In genomic region chr2:118546798-118547165, GRCm38 (mm10) we compare ENCODE assay signal across 9 mouse cellular contexts. TPM values are rescaled to one million over a fixed set of nuclear protein-coding genes. Genes with fewer than 3 reads are reported as not detected.
DNase-seq lines count a peak whose midpoint lies in the region; ATAC-seq lines count a peak whose summit lies in the region.
"Had no signal": no experiment of that assay in that cellular context is flagged by ENCODE, and none has a peak within 500 bp of the region (broad histone marks: within the 10 kb centered on the region; RNA-seq: fewer than 3 reads in every experiment).

No protein-coding gene starts in this region.

- H3K27ac ChIP-seq in lung, embryonic 16.5 days (ENCODE audit: low read length) = peak overlapping the region; percentile 97
- H3K27ac ChIP-seq in embryonic facial prominence, embryonic 15.5 days (replicated peaks) = peak overlapping the region; percentile 97
- H3K27ac ChIP-seq in liver, embryonic 15.5 days (replicated peaks) = peak overlapping the region; percentile 51; the same call in 1 of the 2 replicates

- H3K4me1 ChIP-seq in lung, embryonic 16.5 days (replicated peaks; ENCODE audit: control insufficient read depth, insufficient read depth, low read length) = peaks cover 71% of the 10 kb centered on the region
- peaks cover 79% of the 10 kb centered on the region for H3K4me1 ChIP-seq in embryonic facial prominence, embryonic 15.5 days
- H3K4me1 ChIP-seq in liver, embryonic 15.5 days (replicated peaks) = peaks cover 66% of the 10 kb centered on the region

- peak; percentile 93 for DNase-seq in heart, adult 11 months
- DNase-seq in heart, adult 8-10 months (ENCODE audit: low spot score) = no peak
- no peak for DNase-seq in lung, postnatal 14 days
- DNase-seq in right cerebral cortex, postnatal 25 days = no peak
- no peak for DNase-seq in urinary bladder, postnatal 25 days (ENCODE audit: low spot score)
- DNase-seq: liver, embryonic 13.5 days had no signal

- peak overlapping the region; percentile 89 for H3K4me2 ChIP-seq in lung, embryonic 16.5 days (ENCODE audit: low read depth, low read length)
- H3K4me2 ChIP-seq in embryonic facial prominence, embryonic 15.5 days (replicated peaks) = peak overlapping the region; percentile 89
- no peak overlapping the region for H3K4me2 ChIP-seq in liver, embryonic 15.5 days

- no peaks in the 10 kb centered on the region for H3K36me3 ChIP-seq in lung, embryonic 16.5 days (ENCODE audit: control insufficient read depth, insufficient read depth, low read length)
- no peaks in the 10 kb centered on the region for H3K36me3 ChIP-seq in embryonic facial prominence, embryonic 15.5 days
- no peaks in the 10 kb centered on the region for H3K36me3 ChIP-seq in liver, embryonic 15.5 days (replicated peaks)
- H3K36me3 ChIP-seq: liver, embryonic 13.5 days had no signal

- peak overlapping the region; percentile 59 for H3K9ac ChIP-seq in lung, embryonic 16.5 days (ENCODE audit: low read length)
- no peak overlapping the region for H3K9ac ChIP-seq in embryonic facial prominence, embryonic 15.5 days
- no peak overlapping the region for H3K9ac ChIP-seq in liver, embryonic 15.5 days

- 54% methylated on average over 3 of the region's 3 CpGs for WGBS in lung, embryonic 16.5 days
- 49% methylated on average over 3 of the region's 3 CpGs for whole genome bisulfite sequencing in embryonic facial prominence, embryonic 15.5 days
- WGBS in liver, embryonic 15.5 days (ENCODE audit: insufficient replicate concordance) = 39% methylated on average over 3 of the region's 3 CpGs

- no peak for ATAC-seq in lung, embryonic 16.5 days (ENCODE audit: low read depth)
- ATAC-seq in embryonic facial prominence, embryonic 15.5 days (ENCODE audit: insufficient number of reproducible peaks, low FRiP score, low TSS enrichment, low read depth) = no peak
- no peak for ATAC-seq in liver, embryonic 15.5 days (ENCODE audit: insufficient read depth)

- no peaks in the 10 kb centered on the region for H3K27me3 ChIP-seq in lung, embryonic 16.5 days (ENCODE audit: control insufficient read depth, insufficient read depth, low read depth, low read length)
- no peaks in the 10 kb centered on the region for H3K27me3 ChIP-seq in embryonic facial prominence, embryonic 15.5 days
- H3K27me3 ChIP-seq in liver, embryonic 15.5 days = peaks cover 53% of the 10 kb centered on the region

- H3K4me3 ChIP-seq in lung, embryonic 16.5 days (ENCODE audit: low read length) = peak overlapping the region; percentile 23
- H3K4me3 ChIP-seq in embryonic facial prominence, embryonic 15.5 days (replicated peaks) = peak overlapping the region; percentile 90; the same call in 1 of the 2 replicates
- no peak overlapping the region for H3K4me3 ChIP-seq in liver, embryonic 15.5 days (replicated peaks)
- H3K4me3 ChIP-seq: liver, embryonic 13.5 days had no signal

- no peaks in the 10 kb centered on the region for H3K9me3 ChIP-seq in lung, embryonic 16.5 days (ENCODE audit: control insufficient read depth, low read length)
- H3K9me3 ChIP-seq in embryonic facial prominence, embryonic 15.5 days (replicated peaks) = no peaks in the 10 kb centered on the region
- no peaks in the 10 kb centered on the region for H3K9me3 ChIP-seq in liver, embryonic 15.5 days (replicated peaks)
- H3K9me3 ChIP-seq: liver, embryonic 13.5 days had no signal

RNA-seq across cellular contexts. Expression of gene Bmf, which starts 2.7 kb away (rescaled TPM):
- total RNA-seq in heart, adult 8-10 months (2022) = 1 to 10 TPM; 2.8 to 9.8 (median 7.7) TPM
- 4.7 and 6.7 TPM in 2 replicates for polyA plus RNA-seq in lung, embryonic 16.5 days (2015; fragmentation: Nextera tagmentation; extraction: Ambion mirVana)
- polyA plus RNA-seq in embryonic facial prominence, embryonic 15.5 days (2015; fragmentation: Nextera tagmentation; extraction: Ambion mirVana) = 5.1 and 6.7 TPM in 2 replicates
- 0.30 and 0.39 TPM in 2 replicates for polyA plus RNA-seq in liver, embryonic 15.5 days (2015; fragmentation: Nextera tagmentation; extraction: Ambion mirVana)

RNA-seq across cellular contexts. Expression of gene Bub1b, which starts 51.2 kb away (rescaled TPM):
- under 1 TPM; 0.56 to 0.94 (median 0.60) TPM for total RNA-seq in heart, adult 8-10 months (2022)
- polyA plus RNA-seq in lung, embryonic 16.5 days (2015; fragmentation: Nextera tagmentation; extraction: Ambion mirVana) = 105 and 106 TPM in 2 replicates
- polyA plus RNA-seq in embryonic facial prominence, embryonic 15.5 days (2015; fragmentation: Nextera tagmentation; extraction: Ambion mirVana) = 58.3 and 60.6 TPM in 2 replicates
- 43.6 and 47.1 TPM in 2 replicates for polyA plus RNA-seq in liver, embryonic 15.5 days (2015; fragmentation: Nextera tagmentation; extraction: Ambion mirVana)
